Mouse (Mus musculus): ENCODE data around the gene Calm3. TPM values are rescaled to one million over a fixed set of nuclear protein-coding genes. Genes with fewer than 3 reads are reported as not detected.

Gene Calm3
- polyA plus RNA-seq (2012; ENCODE audit: low replicate concordance) = 519 and 714 TPM in 2 replicates

GRCm38 (mm10) chr7:16924037-16924834, at the start of gene Calm3:
Calm3 (minus strand) TSS chr7:16924114.

GRCm38 (mm10) chr7:16959539-16960187, 35.7 kb upstream of the Calm3 start, which contains the start of gene Pnmal1:
Pnmal1 (plus strand) TSS chr7:16959679.

GRCm38 (mm10) chr7:16944061-16944807, 20.3 kb upstream of the Calm3 start, which contains the start of gene Pnmal2:
Pnmal2 (plus strand) TSS chr7:16944682.

GRCm38 (mm10) chr7:16906281-16906680, 17.6 kb downstream of the Calm3 start, which contains the start of gene Ptgir:
Ptgir (plus strand) TSS chr7:16906490.

GRCm38 (mm10) chr7:16891641-16892351, 32.1 kb downstream of the Calm3 start, which contains the start of gene Gng8:
Gng8 (plus strand) TSS chr7:16891786.

GRCm38 (mm10) chr7:16875310-16875325, 48.8 kb downstream of the Calm3 start, which contains the start of gene Dact3:
Dact3 (plus strand) TSS chr7:16875317.

Other genes starting within 250 kb of the Calm3 start
- not detected in 2 replicates for gene Ceacam15, start 248.4 kb downstream of the Calm3 start, polyA plus RNA-seq (2012; ENCODE audit: low replicate concordance)
- gene Ceacam9, start 202.2 kb downstream of the Calm3 start, polyA plus RNA-seq (2012; ENCODE audit: low replicate concordance) = not detected in 2 replicates
- gene Ap2s1, start 185.7 kb downstream of the Calm3 start, polyA plus RNA-seq (2012; ENCODE audit: low replicate concordance) = 289 and 578 TPM in 2 replicates
- gene Slc1a5, start 142.8 kb downstream of the Calm3 start, polyA plus RNA-seq (2012; ENCODE audit: low replicate concordance) = 36.7 and 59.7 TPM in 2 replicates
- 82.0 and 125 TPM in 2 replicates for gene Strn4, start 108.2 kb downstream of the Calm3 start, polyA plus RNA-seq (2012; ENCODE audit: low replicate concordance)
- 34.0 and 48.4 TPM in 2 replicates for gene Fkrp, start 107.4 kb downstream of the Calm3 start, polyA plus RNA-seq (2012; ENCODE audit: low replicate concordance)
- gene Prkd2, start 81.2 kb downstream of the Calm3 start, polyA plus RNA-seq (2012; ENCODE audit: low replicate concordance) = 180 and 196 TPM in 2 replicates
- gene Dact3, start 48.8 kb downstream of the Calm3 start, polyA plus RNA-seq (2012; ENCODE audit: low replicate concordance) = 1.0 and 2.8 TPM in 2 replicates
- gene Gng8, start 32.3 kb downstream of the Calm3 start, polyA plus RNA-seq (2012; ENCODE audit: low replicate concordance) = not detected in 2 replicates
- gene Ptgir, start 17.6 kb downstream of the Calm3 start, polyA plus RNA-seq (2012; ENCODE audit: low replicate concordance) = 4.6 and 8.1 TPM in 2 replicates
- 0.10 and 0.17 TPM in 2 replicates for gene Pnmal2, start 20.6 kb upstream of the Calm3 start, polyA plus RNA-seq (2012; ENCODE audit: low replicate concordance)
- gene Pnmal1, start 35.6 kb upstream of the Calm3 start, polyA plus RNA-seq (2012; ENCODE audit: low replicate concordance) = not detected in 2 replicates
- 1.1 and 1.4 TPM in 2 replicates for gene Gm42372, start 59.0 kb upstream of the Calm3 start, polyA plus RNA-seq (2012; ENCODE audit: low replicate concordance)
- gene Ccdc8, start 68.6 kb upstream of the Calm3 start, polyA plus RNA-seq (2012; ENCODE audit: low replicate concordance) = 0.54 and 0.73 TPM in 2 replicates
- gene Ppp5c, start 103.8 kb upstream of the Calm3 start, polyA plus RNA-seq (2012; ENCODE audit: low replicate concordance) = 89.0 and 144 TPM in 2 replicates
- gene Hif3a, start 138.3 kb upstream of the Calm3 start, polyA plus RNA-seq (2012; ENCODE audit: low replicate concordance) = 0.46 and 0.98 TPM in 2 replicates
- not detected in 2 replicates for gene Psg16, start 149.9 kb upstream of the Calm3 start, polyA plus RNA-seq (2012; ENCODE audit: low replicate concordance)
- not detected in 2 replicates for gene Ceacam3, start 226.2 kb upstream of the Calm3 start, polyA plus RNA-seq (2012; ENCODE audit: low replicate concordance)

Data from hematopoietic multipotent progenitor cell, adult 10-12 weeks (in vitro differentiated cells).